Mouse (Mus musculus): ENCODE results near the gene Hivep3. TPM values are rescaled to one million over a fixed set of nuclear protein-coding genes. Genes with fewer than 3 reads are reported as not detected.

The Hivep3 gene
- total and polyA plus RNA-seq, 3 experiments: 14.4 to 32.3 (median 21.2) TPM

GRCm38 (mm10) chr4:119939786-119940185, 206.2 kb downstream of the Hivep3 start:
- in situ Hi-C loops (cut with MboI; ENCODE audit: low pct_ligation_motif_present, low pct_unique_long_range_greater_than_20kb, low sequenced_read_pairs): no loop called here
- Histone ChIP-seq H3K9me3 (replicated peaks; ENCODE audit: low read length) (peaks cover 3% of the 10 kb centered on the region), H3K27ac (ENCODE audit: insufficient read depth, low read depth) (no peak overlapping the region), H3K4me2 (ENCODE audit: insufficient read depth, low read depth, poor library complexity, severe bottlenecking) (no peak overlapping the region), H3K4me3 (replicated peaks in 1 of 3; ENCODE audit: low read depth in 2 of 3, low read length in 2 of 3, poor library complexity in 1 of 3) (no peak overlapping the region), H3K36me3 (replicated peaks in 1 of 2; ENCODE audit: control insufficient read depth in 1 of 2, insufficient read depth in 1 of 2, low read length in 1 of 2) (no peaks in the 10 kb centered on the region), H3K79me2 (replicated peaks; ENCODE audit: control insufficient read depth, extremely low read depth, insufficient read depth, poor library complexity, severe bottlenecking) (no peaks in the 10 kb centered on the region), H3K4me1 (ENCODE audit: control insufficient read depth in 1 of 2, insufficient read depth in 2 of 2) (peaks cover 17 to 21% of the 10 kb centered on the region in 2 experiments), H3K9ac (ENCODE audit: insufficient read depth, low read depth) (no peak overlapping the region), H3K27me3 (replicated peaks) (no peaks in the 10 kb centered on the region)
- TF ChIP-seq NRF1 (IDR thresholded peaks at IDR 0.05; ENCODE audit: low read depth, low read length) (no peak), E2F4 (IDR thresholded peaks at IDR 0.05; ENCODE audit: insufficient replicate concordance, low read depth, low read length) (no peak), ELF1 (IDR thresholded peaks at IDR 0.05; ENCODE audit: low read depth, low read length) (no peak)
- dilution Hi-C loops (cut with MboI; ENCODE audit: extremely low pct_ligation_motif_present, extremely low pct_unique_long_range_greater_than_20kb, low sequenced_read_pairs): no loop called here
- no peak for DNase-seq (ENCODE audit: extremely low read depth)

DNA sequence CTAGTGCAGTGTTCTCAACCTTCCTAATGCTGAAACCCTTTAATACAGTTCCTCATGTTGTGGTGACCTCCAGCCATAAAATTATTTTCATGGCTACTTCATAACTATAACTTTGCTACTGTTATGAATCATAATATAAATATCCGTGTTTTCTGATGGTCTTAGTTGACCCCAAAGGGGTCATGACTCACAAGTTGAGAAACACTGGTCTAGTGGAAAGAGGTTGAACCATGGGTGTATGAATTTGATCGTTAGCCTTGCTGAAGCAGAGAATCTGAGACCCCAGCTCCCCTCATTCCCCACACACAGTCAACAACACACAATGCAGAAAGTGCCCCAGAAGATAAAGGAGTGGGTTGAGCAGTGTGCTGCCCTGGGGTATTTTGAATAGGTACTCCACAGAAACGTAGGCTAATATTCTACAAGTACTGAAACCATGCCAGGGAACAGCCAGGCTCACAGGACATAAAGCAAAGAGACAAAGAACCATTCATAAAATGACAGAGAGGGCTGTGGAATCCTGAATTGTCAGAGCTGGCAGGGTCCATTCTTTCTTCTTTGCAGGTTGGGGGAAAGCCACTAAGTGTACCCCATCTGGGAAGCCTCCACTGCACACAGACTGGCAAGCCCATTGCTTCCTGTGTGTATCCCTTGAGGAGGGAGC, 212.8 kb downstream of the Hivep3 start:
- no peaks in the 10 kb centered on the region for H3K79me2 ChIP-seq (replicated peaks; ENCODE audit: control insufficient read depth, extremely low read depth, insufficient read depth, poor library complexity, severe bottlenecking)
- no peak overlapping the region for H3K4me2 ChIP-seq (ENCODE audit: insufficient read depth, low read depth, poor library complexity, severe bottlenecking)
- no peak overlapping the region for H3K4me3 ChIP-seq (replicated peaks in 1 of 3; ENCODE audit: low read depth in 2 of 3, low read length in 2 of 3, poor library complexity in 1 of 3)
- TF ChIP-seq POLR2A (IDR thresholded peaks at IDR 0.05; ENCODE audit: low read depth, low read length) (no peak), BHLHE40 (IDR thresholded peaks at IDR 0.05; ENCODE audit: low read depth, low read length) (no peak), MEF2A (IDR thresholded peaks at IDR 0.05; ENCODE audit: borderline replicate concordance, low read depth, low read length) (no peak), JUND (conservative IDR thresholded peaks at IDR 0.05; ENCODE audit: low read depth, low read length) (no peak), E2F4 (IDR thresholded peaks at IDR 0.05; ENCODE audit: insufficient replicate concordance, low read depth, low read length) (no peak), EP300 (IDR thresholded peaks at IDR 0.05; ENCODE audit: low read length) (no peak), MAFK (IDR thresholded peaks at IDR 0.05; ENCODE audit: insufficient replicate concordance, low read length) (no peak), MXI1 (IDR thresholded peaks at IDR 0.05; ENCODE audit: low read depth, low read length) (no peak), MYC (IDR thresholded peaks at IDR 0.05; ENCODE audit: low read depth, low read length) (no peak), MAX (IDR thresholded peaks at IDR 0.05; ENCODE audit: low read length) (no peak), ZC3H11A (IDR thresholded peaks at IDR 0.05; ENCODE audit: low read depth, low read length) (no peak), GABPA (IDR thresholded peaks at IDR 0.05; ENCODE audit: insufficient replicate concordance, low read depth, low read length) (no peak), IRF4 (IDR thresholded peaks at IDR 0.05; ENCODE audit: low read depth, low read length) (no peak)
- H3K9me3 ChIP-seq (replicated peaks; ENCODE audit: low read length): peaks cover 14% of the 10 kb centered on the region
- no peak overlapping the region for H3K9ac ChIP-seq (ENCODE audit: insufficient read depth, low read depth)
- H3K36me3 ChIP-seq (replicated peaks in 1 of 2; ENCODE audit: control insufficient read depth in 1 of 2, insufficient read depth in 1 of 2, low read length in 1 of 2): no peaks in the 10 kb centered on the region
- H3K27me3 ChIP-seq (replicated peaks): no peaks in the 10 kb centered on the region
- no peak overlapping the region for H3K27ac ChIP-seq (ENCODE audit: insufficient read depth, low read depth)
- dilution Hi-C loops (cut with MboI; ENCODE audit: extremely low pct_ligation_motif_present, extremely low pct_unique_long_range_greater_than_20kb, low sequenced_read_pairs): no loop called here
- peaks cover 24 to 47% of the 10 kb centered on the region in 2 experiments for H3K4me1 ChIP-seq (ENCODE audit: control insufficient read depth in 1 of 2, insufficient read depth in 2 of 2)
- DNase-seq (ENCODE audit: extremely low read depth): no peak
- in situ Hi-C loops (cut with MboI; ENCODE audit: low pct_ligation_motif_present, low pct_unique_long_range_greater_than_20kb, low sequenced_read_pairs): no loop called here
